Mouse (Mus musculus) forebrain, embryonic 12.5 days (tissue): ENCODE measurements at regions not wholly inside any gene's neighbourhood (a gene's known extent, or its start where the extent isn't known, plus 50 kb on each side); places are given as distances from the start of the nearest gene placed in this dataset.

Experiments used
- ATAC-seq: fragments of 200-750 bp; cut with Nextera tagmentation; 2 replicates; pipeline ENCODE4 v1.8.0; 2017; ENCODE audit warnings: moderate TSS enrichment; ENCODE audit not compliant: low FRiP score
- H3K27ac ChIP-seq: fragments of 300-500 bp; sonication (generic); 2 replicates; pipeline ENCODE4 v1.5.1; 2016; ENCODE audit warnings: mild to moderate bottlenecking
- H3K27me3 ChIP-seq: fragments of 300-500 bp; sonication (generic); 2 replicates; pipeline ENCODE4 v1.6.1; 2016; ENCODE audit warnings: mild to moderate bottlenecking
- H3K36me3 ChIP-seq: fragments of 300-500 bp; sonication (generic); replicated peaks from 2 replicates; pipeline ENCODE4 v1.6.1; 2016; ENCODE audit warnings: mild to moderate bottlenecking
- H3K4me1 ChIP-seq: fragments of 300-500 bp; sonication (generic); 2 replicates; pipeline ENCODE4 v1.6.1; 2016
- H3K4me2 ChIP-seq: fragments of 300-500 bp; sonication (generic); 2 replicates; pipeline ENCODE4 v1.6.1; 2016; ENCODE audit warnings: mild to moderate bottlenecking, moderate library complexity
- H3K4me3 ChIP-seq: fragments of 300-500 bp; sonication (generic); replicated peaks from 2 replicates; pipeline ENCODE4 v1.5.1; 2016; ENCODE audit warnings: mild to moderate bottlenecking
- H3K9ac ChIP-seq: fragments of 300-500 bp; sonication (generic); 2 replicates; pipeline ENCODE4 v1.6.1; 2016; ENCODE audit warnings: mild to moderate bottlenecking
- H3K9me3 ChIP-seq: fragments of 300-500 bp; sonication (generic); 2 replicates; pipeline ENCODE4 v1.6.1; 2016
- WGBS: fragments of 180-500 bp; shearing (Covaris S2); methylation state at CpG from one replicate; pipeline ENCODE4 v1.1.7; 2016; 5-methylcytosine and 5-hydroxymethylcytosine counted together

GRCm38 (mm10) chr6:66151786-66152185 lies 199.4 kb downstream of the 4930544G11Rik start:
- no peaks in the 10 kb centered on the region for H3K27me3 ChIP-seq
- WGBS, result 80% methylated on average over 3 of the region's 3 CpGs

DNA sequence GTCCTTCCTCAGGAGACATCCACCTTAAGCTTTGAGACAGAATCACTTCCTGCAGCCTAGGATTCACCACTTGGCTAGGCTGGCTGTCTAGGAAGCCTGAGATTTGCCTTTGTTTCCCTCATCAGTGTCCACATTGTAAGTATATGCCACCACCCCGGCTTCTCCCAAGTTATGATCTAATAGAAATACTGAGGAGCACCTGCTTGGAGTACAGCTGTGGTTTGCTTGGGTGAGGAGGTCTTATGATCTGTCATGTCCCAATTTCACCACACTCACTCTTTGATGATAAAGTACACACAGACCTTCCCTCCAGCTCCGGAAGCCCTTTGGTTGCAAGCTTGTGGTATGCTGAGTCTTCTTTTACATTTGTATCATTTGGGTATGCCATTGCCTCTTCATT lies 202.4 kb downstream of the 4930544G11Rik start:
- Histone ChIP-seq H3K9me3 (no peaks in the 10 kb centered on the region), H3K4me1 (no peaks in the 10 kb centered on the region), H3K27me3 (no peaks in the 10 kb centered on the region), H3K4me3 (no peak overlapping the region), H3K4me2 (no peak overlapping the region), H3K27ac (no peak overlapping the region), H3K36me3 (no peaks in the 10 kb centered on the region), H3K9ac (no peak overlapping the region)
- ATAC-seq, result no peak
- WGBS, result 96% methylated on average over 2 of the region's 2 CpGs

More at GRCm38 (mm10) chr6:66151786-66152185, 199.4 kb downstream of the 4930544G11Rik start:
- Histone ChIP-seq H3K4me1 (no peaks in the 10 kb centered on the region), H3K36me3 (no peaks in the 10 kb centered on the region), H3K9ac (no peak overlapping the region), H3K4me2 (no peak overlapping the region), H3K27ac (no peak overlapping the region), H3K4me3 (no peak overlapping the region), H3K9me3 (no peaks in the 10 kb centered on the region)
- ATAC-seq, result no peak

DNA sequence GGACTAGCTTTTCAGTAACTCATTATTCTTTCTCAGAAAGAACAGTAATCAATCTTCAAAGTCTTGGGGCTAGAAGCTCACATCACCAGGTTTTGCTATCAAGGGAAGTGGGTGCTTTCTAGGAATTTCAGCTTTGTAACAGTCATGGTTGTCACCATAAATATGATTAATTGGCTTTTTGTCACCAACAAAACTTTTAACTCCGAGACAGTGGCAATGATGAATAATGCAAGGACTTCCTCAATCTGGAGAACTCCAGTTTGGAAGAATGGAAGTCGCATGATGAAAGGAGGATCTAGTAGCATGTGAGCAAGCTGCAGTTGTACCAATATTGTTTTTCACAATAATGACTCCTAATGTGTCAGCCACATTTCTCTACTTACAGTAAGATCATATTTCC lies 208.4 kb downstream of the 4930544G11Rik start:
- Histone ChIP-seq H3K9me3 (no peaks in the 10 kb centered on the region), H3K36me3 (no peaks in the 10 kb centered on the region), H3K27me3 (no peaks in the 10 kb centered on the region), H3K4me1 (no peaks in the 10 kb centered on the region), H3K9ac (no peak overlapping the region), H3K4me2 (no peak overlapping the region), H3K27ac (no peak overlapping the region), H3K4me3 (no peak overlapping the region)
- ATAC-seq, result no peak
- 89% methylated on average over 2 of the region's 2 CpGs for WGBS

- Histone ChIP-seq H3K4me1 (no peaks in the 10 kb centered on the region), H3K27me3 (no peaks in the 10 kb centered on the region), H3K36me3 (no peaks in the 10 kb centered on the region), H3K9ac (no peak overlapping the region), H3K9me3 (no peaks in the 10 kb centered on the region), H3K27ac (no peak overlapping the region), H3K4me3 (no peak overlapping the region), H3K4me2 (no peak overlapping the region)
- no peak for ATAC-seq
- 70% methylated on average over 3 of the region's 3 CpGs for WGBS
Measured at GRCm38 (mm10) chr6:66168913-66169312, 216.5 kb downstream of the 4930544G11Rik start.

DNA sequence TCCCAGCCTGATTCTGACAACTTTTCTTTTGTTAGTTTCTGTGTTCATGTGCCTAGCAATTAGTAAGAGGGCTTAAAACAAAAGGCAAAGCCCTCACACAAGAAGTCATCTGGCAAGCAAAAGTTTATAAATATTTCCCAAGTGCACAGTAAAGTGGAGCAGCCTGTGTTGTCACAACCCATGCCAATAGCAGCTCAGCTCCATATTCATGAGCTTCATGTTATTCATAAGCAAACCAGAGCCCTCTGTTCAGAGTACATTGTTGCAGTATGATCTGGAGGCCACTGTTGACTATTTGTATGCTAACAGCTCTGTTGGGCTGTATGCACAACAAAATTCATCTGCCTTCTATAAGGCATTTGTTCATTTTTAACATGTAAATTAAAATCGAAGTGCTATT lies 245.6 kb downstream of the 4930544G11Rik start:
- H3K4me3 ChIP-seq, result no peak overlapping the region
- H3K4me2 ChIP-seq, result no peak overlapping the region
- H3K9me3 ChIP-seq, result no peaks in the 10 kb centered on the region
- WGBS, result 80% methylated on average over 1 of the region's 1 CpGs
- H3K27ac ChIP-seq, result no peak overlapping the region
- no peaks in the 10 kb centered on the region for H3K27me3 ChIP-seq
- H3K9ac ChIP-seq, result no peak overlapping the region
- ATAC-seq, result no peak
- no peaks in the 10 kb centered on the region for H3K36me3 ChIP-seq
- peaks cover 3% of the 10 kb centered on the region; the same call in 1 of the 2 replicates for H3K4me1 ChIP-seq

- Histone ChIP-seq H3K36me3 (no peaks in the 10 kb centered on the region), H3K9ac (no peak overlapping the region), H3K9me3 (no peaks in the 10 kb centered on the region), H3K4me1 (peaks cover 3% of the 10 kb centered on the region; the same call in 1 of the 2 replicates), H3K4me3 (no peak overlapping the region), H3K27me3 (no peaks in the 10 kb centered on the region), H3K4me2 (no peak overlapping the region), H3K27ac (no peak overlapping the region)
- no peak for ATAC-seq
- WGBS, result 73% methylated on average over 6 of the region's 6 CpGs
Measured at GRCm38 (mm10) chr6:66200136-66200790, 247.9 kb downstream of the 4930544G11Rik start.

DNA sequence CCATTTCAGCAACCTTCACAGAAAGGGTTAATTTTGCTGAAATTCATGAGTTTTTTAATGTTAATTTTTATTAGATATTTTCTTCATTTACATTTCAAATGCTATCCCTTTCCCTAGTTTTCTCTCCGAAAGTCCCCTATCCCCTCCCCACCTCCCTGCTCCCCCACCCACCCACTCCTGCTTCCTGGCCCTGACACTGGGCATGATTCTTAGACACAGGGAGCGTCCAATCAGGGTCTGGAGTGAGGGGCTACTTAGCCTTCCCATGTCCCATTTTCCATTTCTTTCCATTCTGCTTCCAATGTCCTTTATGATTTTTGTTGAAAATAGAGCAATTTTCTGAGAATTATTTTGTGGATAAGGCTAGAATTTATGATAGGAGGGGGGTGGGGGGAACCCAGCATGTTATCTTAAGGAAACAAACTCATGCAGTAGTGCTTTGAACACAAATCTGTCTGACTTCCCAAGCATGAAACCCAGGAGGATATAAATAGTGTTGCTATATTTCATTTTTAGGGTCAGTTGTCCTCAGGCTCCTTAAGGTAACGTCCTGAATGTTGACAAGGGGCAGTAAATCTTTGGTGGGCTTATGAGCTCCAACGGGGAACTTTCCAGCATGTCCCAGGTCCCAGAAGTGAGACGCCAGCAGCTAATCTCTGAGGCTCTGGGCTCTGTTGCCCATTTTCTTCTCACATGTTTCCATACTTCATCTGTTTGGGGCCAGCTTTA lies 254.0 kb downstream of the 4930544G11Rik start:
- no peak for ATAC-seq
- Histone ChIP-seq H3K9me3 (no peaks in the 10 kb centered on the region), H3K9ac (no peak overlapping the region), H3K27ac (no peak overlapping the region), H3K4me3 (no peak overlapping the region), H3K36me3 (no peaks in the 10 kb centered on the region), H3K4me1 (no peaks in the 10 kb centered on the region), H3K27me3 (no peaks in the 10 kb centered on the region), H3K4me2 (no peak overlapping the region)
- WGBS, result 88% methylated on average over 5 of the region's 5 CpGs

GRCm38 (mm10) chr6:66217543-66217942 lies 265.1 kb downstream of the 4930544G11Rik start:
- no peak overlapping the region for H3K4me2 ChIP-seq
- WGBS, result 44% methylated on average over 2 of the region's 2 CpGs
- ATAC-seq, result no peak
- no peak overlapping the region for H3K27ac ChIP-seq
- H3K9me3 ChIP-seq, result no peaks in the 10 kb centered on the region
- H3K27me3 ChIP-seq, result no peaks in the 10 kb centered on the region
- H3K4me3 ChIP-seq, result no peak overlapping the region
- H3K4me1 ChIP-seq, result no peaks in the 10 kb centered on the region
- H3K9ac ChIP-seq, result no peak overlapping the region
- no peaks in the 10 kb centered on the region for H3K36me3 ChIP-seq

GRCm38 (mm10) chr6:66224164-66224903 lies 271.9 kb downstream of the 4930544G11Rik start:
- H3K36me3 ChIP-seq, result no peaks in the 10 kb centered on the region
- H3K9me3 ChIP-seq, result no peaks in the 10 kb centered on the region
- 68% methylated on average over 4 of the region's 4 CpGs for WGBS
- 0 out of 2 replicates have a peak overlapping the region, but pooled peaks have one; percentile 19 for H3K27ac ChIP-seq
- peaks cover 7% of the 10 kb centered on the region; the same call in 1 of the 2 replicates for H3K4me1 ChIP-seq
- no peak overlapping the region for H3K4me3 ChIP-seq
- H3K9ac ChIP-seq, result no peak overlapping the region
- ATAC-seq, result peak; percentile 77; the same call in 1 of the 2 replicates
- no peak overlapping the region for H3K4me2 ChIP-seq
- H3K27me3 ChIP-seq, result no peaks in the 10 kb centered on the region

DNA sequence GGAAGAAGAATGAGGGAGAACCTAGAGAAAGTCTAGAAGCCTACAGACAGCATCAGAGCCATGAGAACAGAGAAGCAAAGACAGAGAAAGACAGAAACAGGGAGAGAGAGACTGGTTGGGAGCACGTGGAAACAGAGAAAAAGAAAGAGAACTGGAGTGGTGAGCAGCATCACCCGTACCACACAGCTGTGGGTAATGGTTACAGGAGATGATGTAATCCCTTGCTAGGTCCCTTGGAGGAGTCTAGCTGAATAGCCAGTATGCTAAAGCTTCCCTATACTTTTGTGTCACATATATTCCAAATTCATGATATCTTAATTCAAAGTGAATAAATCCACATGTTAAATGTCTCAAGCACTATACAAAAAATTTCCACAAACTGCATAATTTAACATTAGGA lies 284.0 kb downstream of the 4930544G11Rik start:
- Histone ChIP-seq H3K27me3 (no peaks in the 10 kb centered on the region), H3K9me3 (no peaks in the 10 kb centered on the region), H3K4me2 (no peak overlapping the region), H3K27ac (no peak overlapping the region), H3K4me1 (no peaks in the 10 kb centered on the region), H3K9ac (no peak overlapping the region), H3K4me3 (no peak overlapping the region), H3K36me3 (no peaks in the 10 kb centered on the region)
- no peak for ATAC-seq
- 74% methylated on average over 2 of the region's 2 CpGs for WGBS

GRCm38 (mm10) chr6:66255378-66255777 lies 279.8 kb upstream of the Mad2l1 start:
- no peak for ATAC-seq
- no peaks in the 10 kb centered on the region for H3K36me3 ChIP-seq
- no peaks in the 10 kb centered on the region for H3K9me3 ChIP-seq
- WGBS, result 91% methylated on average over 4 of the region's 4 CpGs
- H3K4me2 ChIP-seq, result no peak overlapping the region
- H3K9ac ChIP-seq, result no peak overlapping the region
- H3K27me3 ChIP-seq, result no peaks in the 10 kb centered on the region
- no peak overlapping the region for H3K27ac ChIP-seq
- no peaks in the 10 kb centered on the region for H3K4me1 ChIP-seq
- H3K4me3 ChIP-seq, result no peak overlapping the region

GRCm38 (mm10) chr6:66263429-66263828 lies 271.8 kb upstream of the Mad2l1 start:
- WGBS, result 79% methylated on average over 3 of the region's 3 CpGs
- Histone ChIP-seq H3K36me3 (no peaks in the 10 kb centered on the region), H3K4me3 (no peak overlapping the region), H3K9ac (no peak overlapping the region), H3K27me3 (no peaks in the 10 kb centered on the region), H3K4me2 (no peak overlapping the region), H3K9me3 (no peaks in the 10 kb centered on the region), H3K27ac (no peak overlapping the region), H3K4me1 (no peaks in the 10 kb centered on the region)
- ATAC-seq, result no peak
